Mouse (Mus musculus) neural tube, embryonic 11.5 days (tissue): ENCODE measurements around the gene Mlxip. TPM values are rescaled to one million over a fixed set of nuclear protein-coding genes. Genes with fewer than 3 reads are reported as not detected.

Experiments
- ATAC-seq: fragments of 200-750 bp; cut with Nextera tagmentation; 2 replicates; pipeline ENCODE4 v1.8.0; 2017; ENCODE audit warnings: moderate number of reproducible peaks, mild to moderate bottlenecking, moderate TSS enrichment, moderate library complexity; ENCODE audit not compliant: insufficient read depth, low FRiP score, low TSS enrichment
- DNase-seq: peaks from one replicate; pipeline ENCODE4 v3.0.0-alpha.2; 2015; ENCODE audit warnings: low spot score
- H3K27ac ChIP-seq: fragments of 300-500 bp; sonication (generic); 2 replicates; pipeline ENCODE4 v1.5.1; 2014; ENCODE audit warnings: low read depth, mild to moderate bottlenecking, low read length
- H3K27me3 ChIP-seq: fragments of 300-500 bp; sonication (generic); 2 replicates; pipeline ENCODE4 v1.6.1; 2014; ENCODE audit warnings: mild to moderate bottlenecking, low read length, mixed read lengths; ENCODE audit not compliant: control insufficient read depth, insufficient read depth
- H3K36me3 ChIP-seq: fragments of 300-500 bp; sonication (generic); 2 replicates; pipeline ENCODE4 v1.6.1; 2014; ENCODE audit warnings: mild to moderate bottlenecking, low read length, moderate library complexity, mixed read lengths; ENCODE audit not compliant: control insufficient read depth, insufficient read depth
- H3K4me1 ChIP-seq: fragments of 300-500 bp; sonication (generic); 2 replicates; pipeline ENCODE4 v1.6.1; 2014; ENCODE audit warnings: low read length, mixed read lengths; ENCODE audit not compliant: control insufficient read depth, insufficient read depth
- H3K4me2 ChIP-seq: fragments of 300-500 bp; sonication (generic); 2 replicates; pipeline ENCODE4 v1.6.1; 2014; ENCODE audit warnings: low read depth, mild to moderate bottlenecking, moderate library complexity
- H3K4me3 ChIP-seq: fragments of 300-500 bp; sonication (generic); 2 replicates; pipeline ENCODE4 v1.5.1; 2014; ENCODE audit warnings: low read depth, low read length
- H3K9ac ChIP-seq: fragments of 300-500 bp; sonication (generic); 2 replicates; pipeline ENCODE4 v1.6.1; 2014; ENCODE audit warnings: mild to moderate bottlenecking, low read length
- H3K9me3 ChIP-seq: fragments of 300-500 bp; sonication (generic); 2 replicates; pipeline ENCODE4 v1.6.1; 2016; ENCODE audit warnings: low read length; ENCODE audit not compliant: control insufficient read depth
- WGBS: fragments of 180-500 bp; shearing (Covaris S2); extraction: QIAGEN DNeasy Blood & Tissue Kit; methylation state at CpG from one replicate; pipeline ENCODE4 v1.1.7; 2014; 5-methylcytosine and 5-hydroxymethylcytosine counted together
- polyA plus RNA-seq: library from polyadenylated mRNA; unstranded; fragments of >200 nt; fragmentation: Nextera tagmentation; extraction: Ambion mirVana; gene quantifications from 2 replicates; pipeline ENCODE4 v1.2.1, GENCODE M21; 2014

The Mlxip gene
- polyA plus RNA-seq, 1 experiment from 2014 or later: 22.6 TPM

GRCm38 (mm10) chr5:123393786-123394302, 754 bp upstream of the Mlxip start:
- WGBS: 30% methylated on average over 5 of the region's 5 CpGs
- Histone ChIP-seq H3K4me2 (peak overlapping the region; percentile 94), H3K9ac (peak overlapping the region; percentile 50; the same call in 1 of the 2 replicates), H3K36me3 (no peaks in the 10 kb centered on the region), H3K4me1 (peaks cover 31% of the 10 kb centered on the region), H3K27ac (peak overlapping the region; percentile 82), H3K4me3 (peak overlapping the region; percentile 94), H3K27me3 (no peaks in the 10 kb centered on the region), H3K9me3 (no peaks in the 10 kb centered on the region)
- ATAC-seq (no peak; the same call in 1 of the 2 replicates), DNase-seq (no peak)

GRCm38 (mm10) chr5:123394957-123395881, 621 bp downstream of the Mlxip start:
- Histone ChIP-seq H3K36me3 (no peaks in the 10 kb centered on the region), H3K9me3 (no peaks in the 10 kb centered on the region), H3K4me1 (peaks cover 31% of the 10 kb centered on the region), H3K27me3 (no peaks in the 10 kb centered on the region), H3K4me3 (peak overlapping the region; percentile 94), H3K4me2 (peak overlapping the region; percentile 94), H3K9ac (peak overlapping the region; percentile 96), H3K27ac (peak overlapping the region; percentile 82)
- under 1% methylated on average over 65 of the region's 65 CpGs for WGBS
- peak; percentile 30 for DNase-seq
- ATAC-seq: peak; percentile 40

- H3K9ac ChIP-seq: no peak overlapping the region
Measured at GRCm38 (mm10) chr5:123396901-123397464, 2.4 kb downstream of the Mlxip start.

GRCm38 (mm10) chr5:123397786-123398185, 3.2 kb downstream of the Mlxip start:
- Histone ChIP-seq H3K27ac (no peak overlapping the region), H3K9me3 (no peaks in the 10 kb centered on the region), H3K4me3 (no peak overlapping the region), H3K9ac (no peak overlapping the region), H3K27me3 (no peaks in the 10 kb centered on the region), H3K4me1 (peaks cover 24% of the 10 kb centered on the region), H3K4me2 (no peak overlapping the region), H3K36me3 (0 out of 2 replicates have a peak, but pooled peaks cover 2% of the 10 kb centered on the region)
- no peak for ATAC-seq
- no peak for DNase-seq
- WGBS: 84% methylated on average over 11 of the region's 11 CpGs

More at GRCm38 (mm10) chr5:123396901-123397464, 2.4 kb downstream of the Mlxip start:
- Histone ChIP-seq H3K4me3 (no peak overlapping the region), H3K36me3 (0 out of 2 replicates have a peak, but pooled peaks cover 2% of the 10 kb centered on the region), H3K9me3 (no peaks in the 10 kb centered on the region), H3K27me3 (no peaks in the 10 kb centered on the region), H3K4me1 (peaks cover 24% of the 10 kb centered on the region), H3K4me2 (peak overlapping the region; percentile 94), H3K27ac (no peak overlapping the region)
- 74% methylated on average over 8 of the region's 8 CpGs for WGBS
- ATAC-seq (no peak), DNase-seq (no peak)

GRCm38 (mm10) chr5:123398856-123399498, 4.4 kb downstream of the Mlxip start:
- Histone ChIP-seq H3K9me3 (no peaks in the 10 kb centered on the region), H3K4me3 (no peak overlapping the region), H3K4me2 (no peak overlapping the region), H3K36me3 (0 out of 2 replicates have a peak, but pooled peaks cover 2% of the 10 kb centered on the region), H3K27me3 (no peaks in the 10 kb centered on the region), H3K9ac (no peak overlapping the region), H3K27ac (no peak overlapping the region), H3K4me1 (peaks cover 24% of the 10 kb centered on the region)
- DNase-seq: no peak
- ATAC-seq: no peak
- 94% methylated on average over 4 of the region's 4 CpGs for WGBS

- no peaks in the 10 kb centered on the region for H3K27me3 ChIP-seq
- ATAC-seq (no peak), DNase-seq (no peak)
- H3K4me3 ChIP-seq: no peak overlapping the region
- no peaks in the 10 kb centered on the region for H3K4me1 ChIP-seq
- H3K36me3 ChIP-seq: 0 out of 2 replicates have a peak, but pooled peaks cover 2% of the 10 kb centered on the region
- no peak overlapping the region for H3K4me2 ChIP-seq
- H3K9me3 ChIP-seq: no peaks in the 10 kb centered on the region
- 93% methylated on average over 3 of the region's 3 CpGs for WGBS
- no peak overlapping the region for H3K9ac ChIP-seq
- H3K27ac ChIP-seq: no peak overlapping the region
Measured at GRCm38 (mm10) chr5:123404480-123404879, 9.9 kb downstream of the Mlxip start.

- ATAC-seq (no peak), DNase-seq (no peak)
- H3K9me3 ChIP-seq: no peaks in the 10 kb centered on the region
- no peaks in the 10 kb centered on the region for H3K27me3 ChIP-seq
- WGBS: 58% methylated on average over 2 of the region's 2 CpGs
- H3K27ac ChIP-seq: no peak overlapping the region
- no peak overlapping the region for H3K4me2 ChIP-seq
- no peak overlapping the region for H3K4me3 ChIP-seq
- no peak overlapping the region for H3K9ac ChIP-seq
- no peaks in the 10 kb centered on the region for H3K36me3 ChIP-seq
- no peaks in the 10 kb centered on the region for H3K4me1 ChIP-seq
Measured at GRCm38 (mm10) chr5:123406952-123407351, 12.4 kb downstream of the Mlxip start.

- ATAC-seq: no peak
- no peak overlapping the region for H3K9ac ChIP-seq
- H3K4me1 ChIP-seq: no peaks in the 10 kb centered on the region
- no peak for DNase-seq
- H3K36me3 ChIP-seq: no peaks in the 10 kb centered on the region
- H3K9me3 ChIP-seq: no peaks in the 10 kb centered on the region
- WGBS: 69% methylated on average over 3 of the region's 3 CpGs
- no peaks in the 10 kb centered on the region for H3K27me3 ChIP-seq
- H3K27ac ChIP-seq: no peak overlapping the region
- no peak overlapping the region for H3K4me3 ChIP-seq
- no peak overlapping the region for H3K4me2 ChIP-seq
Measured at GRCm38 (mm10) chr5:123408176-123408575, 13.6 kb downstream of the Mlxip start.
